Mouse (Mus musculus) liver, embryonic 12.5 days (tissue): ENCODE measurements around the gene Ulk4. TPM values are rescaled to one million over a fixed set of nuclear protein-coding genes. Genes with fewer than 3 reads are reported as not detected.

Experiments
- ATAC-seq: fragments of 200-750 bp; cut with Nextera tagmentation; 2 replicates; pipeline ENCODE4 v1.8.0; 2017; ENCODE audit warnings: moderate number of reproducible peaks, mild to moderate bottlenecking, moderate library complexity
- H3K27ac ChIP-seq: fragments of 300-500 bp; sonication (generic); 2 replicates; pipeline ENCODE4 v1.5.1; 2016; ENCODE audit warnings: mild to moderate bottlenecking
- H3K27me3 ChIP-seq: fragments of 300-500 bp; sonication (generic); replicated peaks from 2 replicates; pipeline ENCODE4 v1.6.1; 2016; ENCODE audit warnings: mild to moderate bottlenecking, moderate library complexity
- H3K36me3 ChIP-seq: fragments of 300-500 bp; sonication (generic); 2 replicates; pipeline ENCODE4 v1.6.1; 2016; ENCODE audit warnings: mild to moderate bottlenecking, moderate library complexity
- H3K4me1 ChIP-seq: fragments of 300-500 bp; sonication (generic); 2 replicates; pipeline ENCODE4 v1.6.1; 2016
- H3K4me2 ChIP-seq: fragments of 300-500 bp; sonication (generic); 2 replicates; pipeline ENCODE4 v1.6.1; 2016; ENCODE audit warnings: mild to moderate bottlenecking, moderate library complexity
- H3K4me3 ChIP-seq: fragments of 300-500 bp; sonication (generic); 2 replicates; pipeline ENCODE4 v1.5.1; 2016; ENCODE audit warnings: mild to moderate bottlenecking, moderate library complexity
- H3K9ac ChIP-seq: fragments of 300-500 bp; sonication (generic); 2 replicates; pipeline ENCODE4 v1.6.1; 2016; ENCODE audit warnings: mild to moderate bottlenecking, moderate library complexity
- H3K9me3 ChIP-seq: fragments of 300-500 bp; sonication (generic); replicated peaks from 2 replicates; pipeline ENCODE4 v1.6.1; 2016; ENCODE audit warnings: mild to moderate bottlenecking, moderate library complexity
- WGBS: fragments of 180-500 bp; shearing (Covaris S2); methylation state at CpG from one replicate; pipeline ENCODE4 v1.1.7; 2016; ENCODE audit not compliant: insufficient replicate concordance; 5-methylcytosine and 5-hydroxymethylcytosine counted together
- polyA plus RNA-seq: library from polyadenylated mRNA; unstranded; fragments of >200 nt; fragmentation: Nextera tagmentation; extraction: Ambion mirVana; gene quantifications from 2 replicates; pipeline ENCODE4 v1.2.1, GENCODE M21; 2016

Ulk4 gene
- polyA plus RNA-seq, 1 experiment from 2014 or later = 52.6 TPM

DNA sequence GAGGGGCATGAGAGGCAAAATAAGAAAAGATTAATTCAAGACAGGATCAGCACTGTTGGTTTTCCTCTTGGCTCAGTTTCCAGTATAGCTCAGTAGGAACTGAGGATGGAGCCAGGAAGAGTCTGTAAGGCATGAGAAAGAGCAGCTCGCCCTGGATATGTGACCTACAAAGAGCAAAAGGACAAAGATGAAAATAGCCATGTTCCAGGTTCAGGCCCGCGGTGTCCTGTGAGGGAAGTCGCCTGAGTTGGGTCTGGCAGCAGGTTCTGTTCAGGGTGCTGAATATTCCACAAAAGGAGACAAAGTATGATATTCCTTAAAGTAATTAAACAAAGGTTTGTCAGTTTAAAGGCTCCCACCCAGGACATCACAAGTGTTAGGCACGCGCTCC is 34.8 kb upstream of the Ulk4 start:
- Histone ChIP-seq H3K4me3 (no peak overlapping the region), H3K4me2 (no peak overlapping the region), H3K27me3 (no peaks in the 10 kb centered on the region), H3K4me1 (peaks cover 55% of the 10 kb centered on the region), H3K9me3 (no peaks in the 10 kb centered on the region), H3K36me3 (0 out of 2 replicates have a peak, but pooled peaks cover 2% of the 10 kb centered on the region), H3K9ac (no peak overlapping the region), H3K27ac (no peak overlapping the region)
- WGBS = 78% methylated on average over 6 of the region's 6 CpGs
- ATAC-seq = no peak

DNA sequence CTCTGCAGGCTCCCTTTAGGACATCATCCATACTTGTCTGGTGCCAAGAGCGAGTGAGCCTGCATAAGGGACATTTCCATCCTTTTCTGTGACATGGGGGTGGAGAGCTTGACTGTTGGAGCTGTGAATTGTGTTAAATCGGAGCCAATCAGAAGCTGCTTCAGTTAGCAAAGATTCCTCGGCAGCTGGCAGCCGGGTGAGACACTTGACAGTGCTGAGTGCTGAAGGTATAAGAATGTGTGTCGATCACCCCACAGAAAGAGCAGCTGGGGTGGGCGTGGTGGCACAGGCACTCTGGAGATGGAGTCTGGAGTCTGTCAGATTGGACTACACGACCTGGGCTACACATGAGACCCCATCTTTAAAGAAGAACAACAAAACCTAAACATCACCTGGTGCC is 33.5 kb upstream of the Ulk4 start:
- ATAC-seq = no peak
- Histone ChIP-seq H3K9me3 (no peaks in the 10 kb centered on the region), H3K4me2 (no peak overlapping the region), H3K36me3 (0 out of 2 replicates have a peak, but pooled peaks cover 2% of the 10 kb centered on the region), H3K4me1 (peaks cover 45% of the 10 kb centered on the region), H3K27ac (no peak overlapping the region), H3K9ac (no peak overlapping the region), H3K27me3 (no peaks in the 10 kb centered on the region), H3K4me3 (no peak overlapping the region)
- 73% methylated on average over 7 of the region's 7 CpGs for WGBS

DNA sequence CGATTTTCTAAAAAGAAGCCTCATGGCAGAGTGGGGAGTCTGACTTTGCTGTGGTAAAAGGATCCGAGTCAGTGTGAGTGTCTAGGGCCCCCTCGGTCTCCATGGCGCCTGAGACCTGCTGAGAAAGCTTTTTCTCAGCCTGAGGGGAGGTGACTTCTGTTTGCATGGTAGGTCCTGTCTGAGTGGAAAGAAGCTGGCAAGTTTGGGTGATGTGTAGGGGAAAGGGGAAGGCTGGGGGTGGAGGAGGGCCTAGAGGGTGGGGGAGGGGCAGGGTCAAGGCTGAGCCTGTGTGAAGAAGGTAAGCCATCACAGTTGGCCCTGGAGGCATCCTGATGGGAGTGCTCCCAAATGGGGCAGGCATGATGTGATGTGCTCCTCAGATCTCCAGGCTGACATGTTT is 32.3 kb upstream of the Ulk4 start:
- Histone ChIP-seq H3K9ac (no peak overlapping the region), H3K36me3 (0 out of 2 replicates have a peak, but pooled peaks cover 2% of the 10 kb centered on the region), H3K4me3 (no peak overlapping the region), H3K27ac (no peak overlapping the region), H3K27me3 (no peaks in the 10 kb centered on the region), H3K4me1 (peaks cover 33% of the 10 kb centered on the region), H3K9me3 (no peaks in the 10 kb centered on the region), H3K4me2 (no peak overlapping the region)
- WGBS = 69% methylated on average over 4 of the region's 4 CpGs
- no peak for ATAC-seq

DNA sequence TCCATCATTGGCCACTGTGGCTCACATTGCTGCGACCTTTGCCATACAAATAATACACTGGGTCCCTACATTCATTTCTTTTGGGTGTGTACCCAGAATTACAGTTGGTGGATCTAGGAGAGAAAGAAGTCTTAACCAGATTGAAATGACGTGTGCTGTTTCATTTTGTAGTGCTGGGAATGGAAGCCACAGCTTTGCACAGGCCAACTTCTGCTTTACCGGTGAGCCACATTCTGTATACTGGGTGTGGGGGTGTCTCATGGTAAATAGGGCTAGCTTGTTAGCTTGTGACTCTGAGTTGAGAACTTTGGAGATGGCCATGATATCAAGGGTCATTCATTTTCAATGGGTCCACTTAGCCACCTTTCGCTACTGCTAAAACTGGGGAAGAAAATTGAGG is 28.5 kb upstream of the Ulk4 start:
- H3K27me3 ChIP-seq = no peaks in the 10 kb centered on the region
- H3K4me2 ChIP-seq = no peak overlapping the region
- H3K27ac ChIP-seq = no peak overlapping the region
- H3K9me3 ChIP-seq = no peaks in the 10 kb centered on the region
- peaks cover 22% of the 10 kb centered on the region; the same call in 1 of the 2 replicates for H3K4me1 ChIP-seq
- 0 out of 2 replicates have a peak, but pooled peaks cover 2% of the 10 kb centered on the region for H3K36me3 ChIP-seq
- no peak overlapping the region for H3K4me3 ChIP-seq
- ATAC-seq = no peak
- WGBS = 70% methylated on average over 4 of the region's 4 CpGs
- no peak overlapping the region for H3K9ac ChIP-seq

DNA sequence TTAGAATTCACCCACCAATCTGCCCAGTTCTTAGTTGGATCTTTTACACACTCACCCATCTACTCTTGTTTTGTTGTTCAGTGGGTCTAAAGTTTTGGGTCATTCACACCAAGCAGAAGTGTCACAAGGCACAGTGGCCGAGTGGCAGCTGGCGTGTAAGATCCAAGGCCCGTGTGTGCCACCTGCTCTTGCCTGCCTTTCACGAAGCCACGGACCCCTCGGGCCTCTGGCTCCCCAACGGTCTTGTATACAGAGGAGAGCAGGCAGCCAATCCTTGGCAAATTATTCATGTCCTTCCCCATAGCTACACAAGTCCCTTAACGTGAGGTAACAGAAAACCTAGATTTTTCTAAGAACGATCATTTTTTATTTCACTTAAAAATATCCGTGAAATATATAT is 27.5 kb upstream of the Ulk4 start:
- 79% methylated on average over 10 of the region's 10 CpGs for WGBS
- Histone ChIP-seq H3K4me2 (no peak overlapping the region), H3K4me1 (peaks cover 30% of the 10 kb centered on the region), H3K9ac (no peak overlapping the region), H3K36me3 (0 out of 2 replicates have a peak, but pooled peaks cover 2% of the 10 kb centered on the region), H3K4me3 (no peak overlapping the region), H3K27ac (no peak overlapping the region), H3K9me3 (no peaks in the 10 kb centered on the region), H3K27me3 (no peaks in the 10 kb centered on the region)
- ATAC-seq = no peak

DNA sequence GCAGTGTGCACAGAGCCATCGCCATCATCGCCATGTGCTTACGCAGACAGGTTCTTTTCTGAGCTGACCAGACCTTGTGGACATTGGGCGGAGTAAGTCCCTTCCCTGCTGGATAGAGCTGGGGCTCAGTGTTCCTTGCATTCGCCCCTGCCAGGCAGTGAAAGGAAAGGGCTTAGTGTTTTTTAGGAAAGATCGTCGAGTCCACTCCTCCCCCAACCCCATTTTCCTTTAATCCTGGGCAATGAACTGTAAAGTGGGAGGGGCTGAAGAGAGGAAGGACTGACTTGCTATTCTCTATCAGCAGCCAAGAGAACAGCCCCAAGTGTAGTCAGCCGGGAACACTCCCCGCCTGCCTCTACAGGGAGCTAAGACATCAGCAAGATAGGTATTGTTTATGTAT is 26.8 kb upstream of the Ulk4 start:
- no peaks in the 10 kb centered on the region for H3K27me3 ChIP-seq
- no peak overlapping the region for H3K27ac ChIP-seq
- H3K9ac ChIP-seq = no peak overlapping the region
- 0 out of 2 replicates have a peak, but pooled peaks cover 2% of the 10 kb centered on the region for H3K36me3 ChIP-seq
- H3K9me3 ChIP-seq = no peaks in the 10 kb centered on the region
- no peak overlapping the region for H3K4me2 ChIP-seq
- peaks cover 33% of the 10 kb centered on the region for H3K4me1 ChIP-seq
- H3K4me3 ChIP-seq = no peak overlapping the region
- whole genome bisulfite sequencing = 67% methylated on average over 9 of the region's 9 CpGs
- no peak for ATAC-seq

DNA sequence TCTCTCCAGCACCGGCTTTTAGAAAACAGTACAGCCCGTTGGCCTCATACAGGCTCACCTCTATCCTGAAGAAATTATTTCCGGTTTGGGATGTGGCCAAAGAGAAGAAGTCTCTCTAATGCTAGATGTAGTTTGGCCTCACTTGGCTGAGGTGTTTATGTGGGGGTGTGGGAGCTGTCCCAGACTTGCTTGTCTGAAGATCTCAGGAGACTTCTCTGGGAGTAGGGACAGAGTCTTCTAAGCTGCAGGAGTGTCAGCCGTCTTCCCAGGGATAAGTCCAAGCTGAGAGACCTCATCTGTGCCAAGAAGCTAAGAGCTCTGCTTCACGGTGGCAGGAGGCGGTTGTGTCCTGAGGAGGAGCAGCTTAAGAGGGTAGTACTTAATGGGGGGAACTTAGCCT is 26.1 kb upstream of the Ulk4 start:
- Histone ChIP-seq H3K4me3 (no peak overlapping the region), H3K9ac (no peak overlapping the region), H3K9me3 (no peaks in the 10 kb centered on the region), H3K4me2 (no peak overlapping the region), H3K36me3 (0 out of 2 replicates have a peak, but pooled peaks cover 2% of the 10 kb centered on the region), H3K27me3 (no peaks in the 10 kb centered on the region), H3K27ac (no peak overlapping the region), H3K4me1 (peaks cover 37% of the 10 kb centered on the region)
- 78% methylated on average over 6 of the region's 6 CpGs for WGBS
- no peak for ATAC-seq

DNA sequence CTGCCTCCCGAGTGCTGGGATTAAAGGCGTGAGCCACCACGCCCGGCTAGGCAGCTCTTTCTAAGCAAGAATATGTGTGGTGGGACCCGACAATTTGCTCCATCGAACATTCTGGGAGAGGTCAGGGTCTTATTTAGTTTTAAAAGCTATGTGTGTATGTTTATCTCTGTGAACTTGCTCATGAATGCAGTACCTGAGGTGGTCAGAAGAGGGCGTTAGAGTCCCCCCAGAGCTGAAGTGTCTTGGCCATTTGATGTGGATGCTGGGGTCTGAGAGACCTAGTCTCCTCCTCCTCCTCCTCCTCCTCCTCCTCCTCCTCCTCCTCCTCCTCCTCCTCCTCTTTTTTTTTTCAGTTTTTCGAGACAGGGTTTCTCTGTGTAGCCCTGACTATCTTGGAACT is 25.5 kb upstream of the Ulk4 start:
- H3K9me3 ChIP-seq = no peaks in the 10 kb centered on the region
- no peaks in the 10 kb centered on the region for H3K27me3 ChIP-seq
- H3K4me2 ChIP-seq = no peak overlapping the region
- H3K4me3 ChIP-seq = no peak overlapping the region
- 0 out of 2 replicates have a peak, but pooled peaks cover 2% of the 10 kb centered on the region for H3K36me3 ChIP-seq
- H3K9ac ChIP-seq = no peak overlapping the region
- ATAC-seq = no peak
- H3K27ac ChIP-seq = no peak overlapping the region
- WGBS = 66% methylated on average over 8 of the region's 8 CpGs
- H3K4me1 ChIP-seq = peaks cover 41% of the 10 kb centered on the region

DNA sequence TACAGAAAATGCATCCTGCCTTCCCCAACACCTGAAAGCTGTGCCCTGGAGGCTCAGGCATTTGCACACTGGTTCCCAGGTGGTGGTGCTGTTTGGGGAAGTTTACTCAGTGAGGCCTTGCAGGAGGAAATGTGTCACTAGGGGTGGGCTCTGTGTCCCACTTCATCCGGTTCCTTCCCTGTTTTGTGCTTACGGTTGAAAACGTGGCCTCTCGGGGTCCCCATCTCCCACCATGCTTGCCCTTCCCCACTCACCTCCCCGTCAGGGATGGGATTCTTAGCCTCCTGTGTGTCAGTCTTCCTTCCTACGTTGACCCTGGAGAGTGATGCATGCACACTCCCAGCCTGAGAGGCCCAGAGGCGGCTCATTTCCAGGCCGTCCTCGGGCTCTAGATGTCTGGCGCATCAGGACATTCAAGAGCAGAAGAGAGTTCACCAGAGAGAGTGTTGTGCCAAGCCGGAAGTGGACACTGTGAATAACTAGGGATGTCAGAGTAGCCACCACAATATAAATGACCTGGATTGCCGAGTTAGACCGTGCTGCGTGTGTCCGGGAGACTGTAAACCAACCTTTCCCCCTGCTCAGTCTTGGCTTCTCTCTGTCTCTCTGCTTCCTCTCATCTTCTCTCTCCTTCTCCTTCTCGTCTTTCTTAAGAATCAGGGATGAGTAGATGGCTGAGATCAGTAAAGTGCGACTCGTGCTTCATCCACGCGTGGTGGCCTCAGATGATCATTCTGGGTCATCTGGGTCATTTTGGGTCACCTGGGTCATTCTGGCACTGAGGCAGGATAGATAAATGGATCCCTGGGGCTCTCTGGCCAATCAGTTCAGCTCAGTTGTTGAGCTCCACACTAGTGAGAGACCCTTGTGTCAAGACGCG is 24.3 kb upstream of the Ulk4 start:
- H3K27me3 ChIP-seq = peaks cover 11% of the 10 kb centered on the region
- H3K4me1 ChIP-seq = peaks cover 49% of the 10 kb centered on the region
- no peak for ATAC-seq
- no peaks in the 10 kb centered on the region for H3K9me3 ChIP-seq
- H3K4me3 ChIP-seq = no peak overlapping the region
- 76% methylated on average over 22 of the region's 22 CpGs for WGBS
- H3K36me3 ChIP-seq = no peaks in the 10 kb centered on the region
- H3K27ac ChIP-seq = no peak overlapping the region
- no peak overlapping the region for H3K9ac ChIP-seq
- no peak overlapping the region; the same call in 1 of the 2 replicates for H3K4me2 ChIP-seq

DNA sequence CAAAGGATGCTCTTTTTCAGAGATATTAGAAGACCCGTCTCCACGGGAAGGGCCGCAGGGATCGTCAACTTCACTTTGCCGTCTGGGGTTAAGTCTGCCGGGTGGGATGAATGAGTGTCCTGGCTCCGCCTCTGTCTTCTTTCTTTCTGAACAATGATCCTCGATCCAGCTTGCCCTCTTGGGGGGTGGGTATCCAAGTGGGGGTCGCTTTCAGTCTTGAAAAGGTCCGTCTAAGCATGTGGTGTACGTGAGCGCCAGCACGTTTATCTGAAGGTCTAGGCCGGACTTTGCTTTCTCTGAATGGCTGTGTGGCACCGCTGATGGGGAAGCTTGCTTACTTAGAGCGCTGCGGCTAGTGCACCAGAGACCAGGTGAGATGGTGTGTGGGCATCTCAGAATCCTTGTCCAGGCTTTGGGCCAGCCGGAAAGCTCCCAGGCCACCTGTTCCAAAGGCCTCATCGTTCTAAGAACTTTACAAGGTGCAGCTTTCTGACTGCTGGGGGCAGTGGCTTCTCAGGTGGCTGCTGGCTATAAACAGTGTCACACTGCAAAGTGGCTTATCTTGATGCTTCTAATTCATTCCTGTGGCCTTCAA is 23.1 kb upstream of the Ulk4 start:
- H3K4me2 ChIP-seq = no peak overlapping the region
- H3K27ac ChIP-seq = no peak overlapping the region
- no peaks in the 10 kb centered on the region for H3K9me3 ChIP-seq
- ATAC-seq = no peak
- WGBS = 77% methylated on average over 19 of the region's 19 CpGs
- no peaks in the 10 kb centered on the region for H3K36me3 ChIP-seq
- peaks cover 23% of the 10 kb centered on the region for H3K27me3 ChIP-seq
- no peak overlapping the region for H3K9ac ChIP-seq
- no peak overlapping the region for H3K4me3 ChIP-seq
- H3K4me1 ChIP-seq = peaks cover 46% of the 10 kb centered on the region

DNA sequence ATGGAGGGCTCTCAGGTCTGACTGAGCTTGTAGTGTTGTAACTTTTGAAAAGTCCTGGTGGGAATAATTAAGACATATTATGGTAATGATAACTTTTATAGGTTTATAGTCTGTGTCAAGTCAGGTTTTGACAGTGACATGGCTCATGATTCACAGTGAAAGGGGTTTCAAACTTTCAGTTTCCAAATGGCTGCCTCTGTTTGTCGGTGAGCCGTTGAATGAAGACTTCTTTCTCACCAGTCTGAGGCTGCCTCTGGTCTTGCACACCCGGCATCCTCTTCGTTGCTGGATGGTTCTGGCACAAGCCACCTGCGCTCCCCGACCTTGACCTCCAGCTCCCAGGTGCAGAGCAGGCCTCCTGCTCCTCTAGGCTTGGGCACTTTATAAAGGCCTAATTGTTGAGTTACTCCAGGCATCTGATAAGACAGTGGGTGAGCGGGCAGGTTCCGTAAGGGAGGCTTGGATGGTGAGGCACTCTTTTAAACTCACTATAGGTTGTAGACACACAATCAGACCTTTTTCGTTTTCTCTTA is 22.3 kb upstream of the Ulk4 start:
- ATAC-seq = no peak
- Histone ChIP-seq H3K36me3 (no peaks in the 10 kb centered on the region), H3K4me1 (peaks cover 46% of the 10 kb centered on the region), H3K4me3 (no peak overlapping the region), H3K27ac (no peak overlapping the region), H3K27me3 (peaks cover 31% of the 10 kb centered on the region), H3K9ac (no peak overlapping the region), H3K9me3 (no peaks in the 10 kb centered on the region), H3K4me2 (peak overlapping the region; percentile 99; the same call in 1 of the 2 replicates)
- WGBS = 81% methylated on average over 9 of the region's 9 CpGs

DNA sequence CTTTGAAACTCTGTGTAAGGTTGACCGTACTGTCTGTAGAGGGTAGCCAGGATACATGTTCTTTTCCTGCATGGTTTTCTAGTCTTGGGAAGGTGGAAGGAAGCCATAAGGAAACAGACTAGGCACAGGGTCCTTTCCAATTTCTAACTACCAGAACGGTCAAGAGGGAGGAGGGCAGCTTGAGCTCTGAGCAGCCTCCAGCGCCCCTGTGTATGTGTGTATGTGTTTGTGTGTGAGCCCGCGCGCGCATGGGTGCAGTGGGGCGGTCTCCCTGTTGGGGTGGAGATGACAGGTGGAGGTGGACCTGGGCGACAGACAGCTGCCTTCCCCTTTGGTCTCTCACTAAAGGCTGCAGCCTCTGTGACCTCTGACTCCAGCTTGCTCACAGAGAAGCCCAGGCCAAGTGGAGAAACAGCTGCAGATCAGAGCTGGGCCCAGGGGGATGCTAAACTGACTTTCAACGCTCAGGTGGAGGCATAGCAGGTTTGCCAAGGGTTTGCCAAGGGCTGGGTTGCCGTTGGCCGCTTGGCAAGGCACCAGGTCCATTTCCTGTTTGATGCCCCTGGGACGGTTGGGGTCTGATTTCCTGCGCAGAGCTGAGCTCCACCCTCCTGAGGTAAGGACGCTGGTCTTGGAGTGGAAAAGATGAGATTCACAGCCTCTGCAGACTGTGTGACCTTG is 21.6 kb upstream of the Ulk4 start:
- H3K9ac ChIP-seq = peak overlapping the region; percentile 85
- no peak overlapping the region for H3K27ac ChIP-seq
- peak overlapping the region; percentile 77 for H3K4me3 ChIP-seq
- ATAC-seq = no peak
- H3K27me3 ChIP-seq = peaks cover 38% of the 10 kb centered on the region
- H3K9me3 ChIP-seq = no peaks in the 10 kb centered on the region
- no peaks in the 10 kb centered on the region for H3K36me3 ChIP-seq
- peaks cover 42% of the 10 kb centered on the region for H3K4me1 ChIP-seq
- peak overlapping the region; percentile 99 for H3K4me2 ChIP-seq
- WGBS = 31% methylated on average over 15 of the region's 15 CpGs
